Mouse (Mus musculus): ENCODE results near the gene Dnah2. TPM values are rescaled to one million over a fixed set of nuclear protein-coding genes. Genes with fewer than 3 reads are reported as not detected.
A peak's percentile ranks its signal among the peaks of the same experiment; 100 is the strongest.

The Dnah2 gene
- polyA plus RNA-seq, 1 experiment from 2014 or later, result 6.9 TPM

- Histone ChIP-seq H3K4me2 (ENCODE audit: low read depth, low read length) (peak overlapping the region; percentile 88), H3K9me3 (ENCODE audit: control insufficient read depth, low read length) (no peaks in the 10 kb centered on the region), H3K4me3 (ENCODE audit: low read depth, low read length) (peak overlapping the region; percentile 73), H3K27ac (ENCODE audit: low read depth, low read length) (no peak overlapping the region), H3K27me3 (ENCODE audit: control insufficient read depth, insufficient read depth, low read length) (no peaks in the 10 kb centered on the region), H3K4me1 (ENCODE audit: control insufficient read depth, insufficient read depth, low read length) (peaks cover 32% of the 10 kb centered on the region), H3K36me3 (ENCODE audit: control insufficient read depth, insufficient read depth, low read length) (0 out of 2 replicates have a peak, but pooled peaks cover 6% of the 10 kb centered on the region), H3K9ac (replicated peaks; ENCODE audit: low read depth, low read length) (peak overlapping the region; percentile 74)
- no peak for ATAC-seq (ENCODE audit: low read depth)
- WGBS, result 16% methylated on average over 15 of the region's 15 CpGs
These were observed 29.4 kb upstream of the Dnah2 start for GRCm38 (mm10) chr11:69578301-69578700.

GRCm38 (mm10) chr11:69576307-69576706, 27.4 kb upstream of the Dnah2 start:
- Histone ChIP-seq H3K9ac (replicated peaks; ENCODE audit: low read depth, low read length) (no peak overlapping the region), H3K36me3 (ENCODE audit: control insufficient read depth, insufficient read depth, low read length) (0 out of 2 replicates have a peak, but pooled peaks cover 6% of the 10 kb centered on the region), H3K4me1 (ENCODE audit: control insufficient read depth, insufficient read depth, low read length) (peaks cover 23% of the 10 kb centered on the region), H3K27ac (ENCODE audit: low read depth, low read length) (no peak overlapping the region), H3K4me2 (ENCODE audit: low read depth, low read length) (no peak overlapping the region), H3K9me3 (ENCODE audit: control insufficient read depth, low read length) (no peaks in the 10 kb centered on the region), H3K27me3 (ENCODE audit: control insufficient read depth, insufficient read depth, low read length) (no peaks in the 10 kb centered on the region), H3K4me3 (ENCODE audit: low read depth, low read length) (no peak overlapping the region)
- no peak for ATAC-seq (ENCODE audit: low read depth)
- WGBS, result 84% methylated on average over 5 of the region's 5 CpGs

- Histone ChIP-seq H3K4me1 (ENCODE audit: control insufficient read depth, insufficient read depth, low read length) (peaks cover 23% of the 10 kb centered on the region), H3K9ac (replicated peaks; ENCODE audit: low read depth, low read length) (no peak overlapping the region), H3K27me3 (ENCODE audit: control insufficient read depth, insufficient read depth, low read length) (no peaks in the 10 kb centered on the region), H3K4me3 (ENCODE audit: low read depth, low read length) (no peak overlapping the region), H3K36me3 (ENCODE audit: control insufficient read depth, insufficient read depth, low read length) (0 out of 2 replicates have a peak, but pooled peaks cover 6% of the 10 kb centered on the region), H3K27ac (ENCODE audit: low read depth, low read length) (no peak overlapping the region), H3K9me3 (ENCODE audit: control insufficient read depth, low read length) (no peaks in the 10 kb centered on the region), H3K4me2 (ENCODE audit: low read depth, low read length) (no peak overlapping the region)
- 72% methylated on average over 3 of the region's 3 CpGs for WGBS
- ATAC-seq (ENCODE audit: low read depth), result no peak
These were observed 26.3 kb upstream of the Dnah2 start for GRCm38 (mm10) chr11:69575220-69575619.

GRCm38 (mm10) chr11:69565131-69565530, 16.2 kb upstream of the Dnah2 start:
- Histone ChIP-seq H3K4me3 (ENCODE audit: low read depth, low read length) (no peak overlapping the region), H3K4me2 (ENCODE audit: low read depth, low read length) (no peak overlapping the region), H3K27me3 (ENCODE audit: control insufficient read depth, insufficient read depth, low read length) (no peaks in the 10 kb centered on the region), H3K9me3 (ENCODE audit: control insufficient read depth, low read length) (no peaks in the 10 kb centered on the region), H3K36me3 (ENCODE audit: control insufficient read depth, insufficient read depth, low read length) (peaks cover 7% of the 10 kb centered on the region), H3K27ac (ENCODE audit: low read depth, low read length) (no peak overlapping the region), H3K9ac (replicated peaks; ENCODE audit: low read depth, low read length) (no peak overlapping the region), H3K4me1 (ENCODE audit: control insufficient read depth, insufficient read depth, low read length) (peaks cover 15% of the 10 kb centered on the region)
- 85% methylated on average over 8 of the region's 8 CpGs for WGBS
- ATAC-seq (ENCODE audit: low read depth), result no peak

GRCm38 (mm10) chr11:69564391-69564790, 15.5 kb upstream of the Dnah2 start:
- Histone ChIP-seq H3K9me3 (ENCODE audit: control insufficient read depth, low read length) (no peaks in the 10 kb centered on the region), H3K4me2 (ENCODE audit: low read depth, low read length) (no peak overlapping the region), H3K36me3 (ENCODE audit: control insufficient read depth, insufficient read depth, low read length) (peaks cover 7% of the 10 kb centered on the region), H3K4me1 (ENCODE audit: control insufficient read depth, insufficient read depth, low read length) (peaks cover 17% of the 10 kb centered on the region), H3K4me3 (ENCODE audit: low read depth, low read length) (no peak overlapping the region), H3K27me3 (ENCODE audit: control insufficient read depth, insufficient read depth, low read length) (no peaks in the 10 kb centered on the region; the same call in 1 of the 2 replicates), H3K9ac (replicated peaks; ENCODE audit: low read depth, low read length) (no peak overlapping the region), H3K27ac (ENCODE audit: low read depth, low read length) (no peak overlapping the region)
- no peak for ATAC-seq (ENCODE audit: low read depth)
- WGBS, result 46% methylated on average over 3 of the region's 3 CpGs

- no peak overlapping the region for H3K9ac ChIP-seq (replicated peaks; ENCODE audit: low read depth, low read length)
- no peak overlapping the region for H3K27ac ChIP-seq (ENCODE audit: low read depth, low read length)
- no peaks in the 10 kb centered on the region; the same call in 1 of the 2 replicates for H3K27me3 ChIP-seq (ENCODE audit: control insufficient read depth, insufficient read depth, low read length)
- peaks cover 7% of the 10 kb centered on the region for H3K36me3 ChIP-seq (ENCODE audit: control insufficient read depth, insufficient read depth, low read length)
- H3K9me3 ChIP-seq (ENCODE audit: control insufficient read depth, low read length), result no peaks in the 10 kb centered on the region
- 90% methylated on average over 13 of the region's 13 CpGs for WGBS
- no peak overlapping the region for H3K4me3 ChIP-seq (ENCODE audit: low read depth, low read length)
- no peak overlapping the region for H3K4me2 ChIP-seq (ENCODE audit: low read depth, low read length)
- no peak for ATAC-seq (ENCODE audit: low read depth)
- peaks cover 28% of the 10 kb centered on the region for H3K4me1 ChIP-seq (ENCODE audit: control insufficient read depth, insufficient read depth, low read length)
These were observed 14.5 kb upstream of the Dnah2 start for GRCm38 (mm10) chr11:69563373-69563772.

- WGBS, result 14% methylated on average over 16 of the region's 16 CpGs
- Histone ChIP-seq H3K36me3 (ENCODE audit: control insufficient read depth, insufficient read depth, low read length) (peaks cover 7% of the 10 kb centered on the region), H3K4me3 (ENCODE audit: low read depth, low read length) (peak overlapping the region; percentile 87; the same call in 1 of the 2 replicates), H3K27ac (ENCODE audit: low read depth, low read length) (no peak overlapping the region), H3K4me1 (ENCODE audit: control insufficient read depth, insufficient read depth, low read length) (peaks cover 49% of the 10 kb centered on the region), H3K9me3 (ENCODE audit: control insufficient read depth, low read length) (no peaks in the 10 kb centered on the region), H3K9ac (replicated peaks; ENCODE audit: low read depth, low read length) (peak overlapping the region; percentile 88), H3K27me3 (ENCODE audit: control insufficient read depth, insufficient read depth, low read length) (no peaks in the 10 kb centered on the region; the same call in 1 of the 2 replicates), H3K4me2 (ENCODE audit: low read depth, low read length) (peak overlapping the region; percentile 91)
- ATAC-seq (ENCODE audit: low read depth), result peak; percentile 52; the same call in 1 of the 2 replicates
These were observed 12.3 kb upstream of the Dnah2 start for GRCm38 (mm10) chr11:69560896-69561854.

GRCm38 (mm10) chr11:69559851-69560765, 11.2 kb upstream of the Dnah2 start, which contains the start of gene Efnb3:
Efnb3 (minus strand) TSS chr11:69560205.
- WGBS, result under 1% methylated on average over 54 of the region's 59 CpGs
- peak within 1 kb of the TSS; percentile 87 for H3K4me3 ChIP-seq (ENCODE audit: low read depth, low read length)
- peaks cover 7% of the 10 kb centered on the region for H3K36me3 ChIP-seq (ENCODE audit: control insufficient read depth, insufficient read depth, low read length)
- H3K4me1 ChIP-seq (ENCODE audit: control insufficient read depth, insufficient read depth, low read length), result peaks cover 51% of the 10 kb centered on the region
- H3K9ac ChIP-seq (replicated peaks; ENCODE audit: low read depth, low read length), result peak within 1 kb of the TSS; percentile 88
- H3K9me3 ChIP-seq (ENCODE audit: control insufficient read depth, low read length), result no peaks in the 10 kb centered on the region
- no peaks in the 10 kb centered on the region; the same call in 1 of the 2 replicates for H3K27me3 ChIP-seq (ENCODE audit: control insufficient read depth, insufficient read depth, low read length)
- ATAC-seq (ENCODE audit: low read depth), result peak; percentile 72
- H3K27ac ChIP-seq (ENCODE audit: low read depth, low read length), result peak within 1 kb of the TSS; percentile 74
- peak within 1 kb of the TSS; percentile 91 for H3K4me2 ChIP-seq (ENCODE audit: low read depth, low read length)
